Comparison of ENCODE assay signal across 24 mouse cellular contexts in the genomic region with DNA sequence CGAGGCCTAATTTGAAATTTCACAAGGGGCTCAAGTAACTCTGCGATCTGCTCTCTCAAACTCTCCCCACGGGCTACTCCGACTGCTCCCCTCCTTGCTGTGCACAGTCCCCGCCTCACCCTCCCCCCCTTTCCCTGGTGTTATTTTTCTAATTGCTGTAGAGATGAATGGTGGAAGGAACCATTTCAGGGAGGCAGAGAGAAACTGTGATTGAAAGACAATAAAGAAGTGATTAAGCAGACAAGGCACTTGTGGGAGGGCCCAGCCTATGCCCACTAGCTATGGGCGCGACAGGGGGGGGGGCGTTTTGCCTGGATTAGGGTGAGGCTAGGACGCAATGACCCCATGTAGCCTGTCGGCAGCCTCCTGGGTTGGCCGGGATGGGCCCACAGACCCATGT. TPM values are rescaled to one million over a fixed set of nuclear protein-coding genes. Genes with fewer than 3 reads are reported as not detected.
A peak's percentile ranks its signal among the peaks of the same experiment; 100 is the strongest.
DNase-seq lines count a peak whose midpoint lies in the region; ATAC-seq and TF ChIP-seq lines count a peak whose summit lies in the region.
"Had no signal": no experiment of that assay in that cellular context is flagged by ENCODE, and none has a peak within 500 bp of the region (broad histone marks: within the 10 kb centered on the region; RNA-seq: fewer than 3 reads in every experiment).

No protein-coding gene starts in this region.

- DNase-seq in hindbrain, embryonic 10.5 days (ENCODE audit: low spot score), result no peak
- DNase-seq in brain, embryonic 14.5 days (ENCODE audit: low read depth), result peak; percentile 67
- DNase-seq in heart, adult 9 months (ENCODE audit: low spot score in 2 of 2), result no peak
- DNase-seq in layer of hippocampus, adult 2 months (ENCODE audit: low spot score in 2 of 2), result no peak
- DNase-seq: adrenal gland, postnatal 25 days; cerebellum, adult 2 months; cerebellum, postnatal 10 days; embryo, embryonic 11 days; gastrocnemius, postnatal 36 days; heart, adult 11 months; heart, postnatal 10 days; heart, postnatal 4 days had no signal

- H3K4me3 ChIP-seq in hindbrain, embryonic 10.5 days, result no peak overlapping the region
- H3K4me3 ChIP-seq in hindbrain, embryonic 16.5 days (ENCODE audit: low read length), result no peak overlapping the region
- no peak overlapping the region for H3K4me3 ChIP-seq in midbrain, embryonic 12.5 days
- no peak overlapping the region for H3K4me3 ChIP-seq in midbrain, embryonic 13.5 days (replicated peaks)
- H3K4me3 ChIP-seq in forebrain, embryonic 12.5 days (replicated peaks), result no peak overlapping the region
- H3K4me3 ChIP-seq in layer of hippocampus, adult 2 months, result no peak overlapping the region
- H3K4me3 ChIP-seq: embryonic facial prominence, embryonic 12.5 days; heart, embryonic 10.5 days; hindbrain, embryonic 15.5 days had no signal

- H3K36me3 ChIP-seq in hindbrain, embryonic 10.5 days, result no peaks in the 10 kb centered on the region
- H3K36me3 ChIP-seq in hindbrain, embryonic 16.5 days (ENCODE audit: control insufficient read depth, insufficient read depth, low read length), result no peaks in the 10 kb centered on the region
- H3K36me3 ChIP-seq in midbrain, embryonic 12.5 days, result no peaks in the 10 kb centered on the region
- H3K36me3 ChIP-seq in midbrain, embryonic 13.5 days, result no peaks in the 10 kb centered on the region
- no peaks in the 10 kb centered on the region for H3K36me3 ChIP-seq in forebrain, embryonic 12.5 days (replicated peaks)
- H3K36me3 ChIP-seq: embryonic facial prominence, embryonic 12.5 days; heart, embryonic 10.5 days; hindbrain, embryonic 15.5 days had no signal

- ATAC-seq in hindbrain, embryonic 16.5 days, result no peak
- ATAC-seq in midbrain, embryonic 12.5 days (ENCODE audit: low FRiP score, low read depth), result 0 out of 2 replicates have a peak, but pooled peaks have one; percentile 39
- no peak for ATAC-seq in midbrain, embryonic 13.5 days
- peak; percentile 27; the same call in 1 of the 2 replicates for ATAC-seq in forebrain, embryonic 12.5 days (ENCODE audit: low FRiP score)
- ATAC-seq: activated CD4-positive, CD25-positive, alpha-beta regulatory T cell, adult 4 months; inflammation-experienced regulatory T-cells, adult 6 months; intestine, postnatal 0 days; Patski had no signal

- no peak for TF ChIP-seq CTCF in brain, embryonic 14.5 days (IDR thresholded peaks at IDR 0.05; ENCODE audit: borderline replicate concordance, extremely low read depth, insufficient read depth, insufficient read length)
- TF ChIP-seq CTCF in layer of hippocampus, adult 2 months (conservative IDR thresholded peaks at IDR 0.05), result no peak

- no peak overlapping the region for H3K4me2 ChIP-seq in hindbrain, embryonic 16.5 days (ENCODE audit: low read length)
- H3K4me2 ChIP-seq in midbrain, embryonic 12.5 days (replicated peaks), result no peak overlapping the region
- H3K4me2 ChIP-seq in midbrain, embryonic 13.5 days (replicated peaks), result no peak overlapping the region
- no peak overlapping the region for H3K4me2 ChIP-seq in forebrain, embryonic 12.5 days
- H3K4me2 ChIP-seq: embryonic facial prominence, embryonic 12.5 days; hindbrain, embryonic 15.5 days had no signal

- peak overlapping the region; percentile 46; the same call in 1 of the 2 replicates for H3K27ac ChIP-seq in hindbrain, embryonic 10.5 days
- no peak overlapping the region for H3K27ac ChIP-seq in hindbrain, embryonic 16.5 days (ENCODE audit: low read depth, low read length)
- H3K27ac ChIP-seq in midbrain, embryonic 12.5 days (replicated peaks), result no peak overlapping the region
- H3K27ac ChIP-seq in midbrain, embryonic 13.5 days, result no peak overlapping the region
- no peak overlapping the region for H3K27ac ChIP-seq in forebrain, embryonic 12.5 days
- no peak overlapping the region for H3K27ac ChIP-seq in layer of hippocampus, adult 2 months
- H3K27ac ChIP-seq: embryonic facial prominence, embryonic 12.5 days; heart, embryonic 10.5 days; hindbrain, embryonic 15.5 days had no signal

- H3K9me3 ChIP-seq in hindbrain, embryonic 10.5 days, result peaks cover 2% of the 10 kb centered on the region; the same call in 1 of the 2 replicates
- no peaks in the 10 kb centered on the region for H3K9me3 ChIP-seq in hindbrain, embryonic 16.5 days (ENCODE audit: control insufficient read depth, low read length)
- H3K9me3 ChIP-seq in midbrain, embryonic 12.5 days, result 0 out of 2 replicates have a peak, but pooled peaks cover 2% of the 10 kb centered on the region
- no peaks in the 10 kb centered on the region for H3K9me3 ChIP-seq in midbrain, embryonic 13.5 days
- no peaks in the 10 kb centered on the region for H3K9me3 ChIP-seq in forebrain, embryonic 12.5 days
- H3K9me3 ChIP-seq: embryonic facial prominence, embryonic 12.5 days; heart, embryonic 10.5 days; hindbrain, embryonic 15.5 days had no signal

- peaks cover 100% of the 10 kb centered on the region for H3K27me3 ChIP-seq in hindbrain, embryonic 10.5 days (ENCODE audit: insufficient read depth, poor library complexity, severe bottlenecking)
- H3K27me3 ChIP-seq in hindbrain, embryonic 16.5 days (replicated peaks; ENCODE audit: control insufficient read depth, insufficient read depth, low read length), result peaks cover 25% of the 10 kb centered on the region
- peaks cover 100% of the 10 kb centered on the region for H3K27me3 ChIP-seq in midbrain, embryonic 12.5 days
- peaks cover 98% of the 10 kb centered on the region for H3K27me3 ChIP-seq in midbrain, embryonic 13.5 days
- peaks cover 100% of the 10 kb centered on the region for H3K27me3 ChIP-seq in forebrain, embryonic 12.5 days
- H3K27me3 ChIP-seq: CH12.LX had no signal

- peaks cover 76% of the 10 kb centered on the region for H3K4me1 ChIP-seq in hindbrain, embryonic 10.5 days (replicated peaks)
- H3K4me1 ChIP-seq in hindbrain, embryonic 16.5 days (ENCODE audit: control insufficient read depth, insufficient read depth, low read depth, low read length), result peaks cover 17% of the 10 kb centered on the region
- peaks cover 62% of the 10 kb centered on the region for H3K4me1 ChIP-seq in midbrain, embryonic 12.5 days
- H3K4me1 ChIP-seq in midbrain, embryonic 13.5 days (replicated peaks), result peaks cover 65% of the 10 kb centered on the region
- peaks cover 64% of the 10 kb centered on the region for H3K4me1 ChIP-seq in forebrain, embryonic 12.5 days

- TF ChIP-seq POLR2A in brain, embryonic 14.5 days (IDR thresholded peaks at IDR 0.05; ENCODE audit: borderline replicate concordance, extremely low read depth, insufficient read depth, insufficient read length, poor library complexity, severe bottlenecking), result no peak

- no peak overlapping the region; the same call in 1 of the 2 replicates for H3K9ac ChIP-seq in hindbrain, embryonic 16.5 days (ENCODE audit: low read depth, low read length)
- no peak overlapping the region for H3K9ac ChIP-seq in midbrain, embryonic 12.5 days (replicated peaks)
- no peak overlapping the region for H3K9ac ChIP-seq in midbrain, embryonic 13.5 days (replicated peaks)
- no peak overlapping the region for H3K9ac ChIP-seq in forebrain, embryonic 12.5 days
- H3K9ac ChIP-seq: embryonic facial prominence, embryonic 12.5 days; hindbrain, embryonic 15.5 days had no signal

- 54% methylated on average over 11 of the region's 11 CpGs for WGBS in hindbrain, embryonic 10.5 days
- 42% methylated on average over 11 of the region's 11 CpGs for WGBS in hindbrain, embryonic 16.5 days
- WGBS in midbrain, embryonic 12.5 days, result 39% methylated on average over 11 of the region's 11 CpGs
- 34% methylated on average over 11 of the region's 11 CpGs for WGBS in midbrain, embryonic 13.5 days
- WGBS in forebrain, embryonic 12.5 days, result 12% methylated on average over 11 of the region's 11 CpGs

RNA-seq across cellular contexts. Expression of a gene that starts 23.2 kb away (rescaled TPM):
- polyA plus RNA-seq in hindbrain, embryonic 10.5 days (2016; fragmentation: Nextera tagmentation; extraction: Ambion mirVana), result 11.8 and 15.0 TPM in 2 replicates
- 13.0 and 16.1 TPM in 2 replicates for polyA plus RNA-seq in hindbrain, embryonic 16.5 days (2015; fragmentation: Nextera tagmentation; extraction: Ambion mirVana)
- 11.1 and 12.2 TPM in 2 replicates for polyA plus RNA-seq in midbrain, embryonic 12.5 days (2016; fragmentation: Nextera tagmentation; extraction: Ambion mirVana)
- 10.5 and 12.1 TPM in 2 replicates for polyA plus RNA-seq in midbrain, embryonic 13.5 days (2015; fragmentation: Nextera tagmentation; extraction: Ambion mirVana)
- 6.8 and 8.5 TPM in 2 replicates for polyA plus RNA-seq in brain, embryonic 14.5 days (2012; rRNA removed)
- 4.0 and 4.9 TPM in 2 replicates for polyA plus RNA-seq in forebrain, embryonic 12.5 days (2016; fragmentation: Nextera tagmentation; extraction: Ambion mirVana)
- 10 to 100 TPM; 27.5 to 27.7 TPM for total RNA-seq in layer of hippocampus, adult 2 months (2021)

Comparison
In these comparisons a context has a peak if more than half of its experiments do, and no peak if none do; other contexts are left out.
1. ATAC-seq: peak in midbrain, embryonic 12.5 days (single experiment) and forebrain, embryonic 12.5 days (single experiment); none in hindbrain, embryonic 16.5 days (single experiment) and midbrain, embryonic 13.5 days (single experiment).